Mouse (Mus musculus): ENCODE results near the gene Ccdc88c. TPM values are rescaled to one million over a fixed set of nuclear protein-coding genes. Genes with fewer than 3 reads are reported as not detected.
A peak's percentile ranks its signal among the peaks of the same experiment; 100 is the strongest.

The Ccdc88c gene
- total RNA-seq, 2 experiments from 2014 or later: 96.4 to 234 TPM

DNA sequence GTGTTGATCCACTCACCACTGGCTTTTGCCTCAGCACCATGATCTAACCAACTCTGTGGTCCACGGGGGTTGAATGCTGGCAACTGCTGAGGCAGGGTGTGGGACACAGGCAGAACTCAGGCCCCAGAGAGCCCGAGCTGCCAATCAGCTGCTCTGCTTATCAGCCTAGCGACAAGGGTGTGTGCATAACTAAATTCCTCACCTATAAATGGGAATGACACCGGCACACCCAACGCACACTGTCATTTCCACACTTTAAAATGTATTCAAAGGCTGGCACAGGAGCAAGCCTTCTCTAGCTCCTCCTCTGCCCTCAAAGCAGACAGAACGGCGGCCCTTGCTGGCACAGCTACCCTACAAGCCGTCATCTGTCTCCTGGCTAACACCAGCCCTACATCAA is 46.6 kb downstream of the Ccdc88c start:
- no peak for ATAC-seq (replicated peaks; ENCODE audit: low FRiP score, poor library complexity, severe bottlenecking)

GRCm38 (mm10) chr12:100980551-100981008 is 48.3 kb downstream of the Ccdc88c start:
- ATAC-seq (replicated peaks; ENCODE audit: low FRiP score, poor library complexity, severe bottlenecking): no peak

DNA sequence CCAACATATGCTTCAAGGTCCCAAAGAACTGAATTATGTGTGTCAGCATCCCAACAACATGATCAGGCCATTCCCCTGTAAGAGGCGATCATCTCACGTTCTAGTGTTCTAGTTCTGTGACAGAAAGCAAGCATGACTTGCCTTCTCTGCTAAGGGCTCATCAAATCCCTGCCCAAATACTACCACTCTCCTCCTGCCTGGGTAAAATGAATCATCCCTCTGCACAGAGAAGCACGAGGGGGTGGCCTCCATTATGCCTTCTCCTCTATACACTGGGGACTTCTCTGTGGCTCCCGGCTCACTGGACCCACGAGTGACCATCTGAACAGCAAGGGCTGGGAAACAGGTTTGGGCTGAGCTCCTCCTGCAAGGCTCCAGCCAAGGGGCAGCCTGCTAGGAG is 49.2 kb downstream of the Ccdc88c start:
- ATAC-seq (replicated peaks; ENCODE audit: low FRiP score, poor library complexity, severe bottlenecking): no peak

GRCm38 (mm10) chr12:100977958-100978725 is 50.7 kb downstream of the Ccdc88c start:
- no peak for ATAC-seq (replicated peaks; ENCODE audit: low FRiP score, poor library complexity, severe bottlenecking)

GRCm38 (mm10) chr12:100977551-100977950 is 51.3 kb downstream of the Ccdc88c start:
- ATAC-seq (replicated peaks; ENCODE audit: low FRiP score, poor library complexity, severe bottlenecking): no peak

DNA sequence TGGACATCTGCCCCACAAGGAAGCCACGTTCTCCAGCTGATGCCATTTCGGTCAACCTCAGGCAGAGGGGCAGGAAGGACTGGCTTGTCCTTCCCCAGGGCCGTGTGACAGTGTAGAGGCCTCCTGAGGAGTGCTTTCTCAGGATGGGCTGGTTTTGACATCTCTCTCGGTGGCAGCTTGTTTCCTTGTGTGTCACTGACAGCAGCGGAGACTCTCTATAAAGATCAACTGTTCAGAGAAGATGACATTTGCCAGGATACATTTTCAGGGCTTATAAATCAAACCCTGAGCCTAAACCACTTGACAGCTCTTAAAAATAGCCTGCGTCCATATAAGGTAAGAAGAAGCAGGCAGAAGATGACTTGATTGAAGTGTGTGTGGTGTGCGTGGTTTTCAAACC is 59.0 kb downstream of the Ccdc88c start:
- ATAC-seq (replicated peaks; ENCODE audit: low FRiP score, poor library complexity, severe bottlenecking): no peak

GRCm38 (mm10) chr12:100967383-100967782 is 61.5 kb downstream of the Ccdc88c start:
- no peak for ATAC-seq (replicated peaks; ENCODE audit: low FRiP score, poor library complexity, severe bottlenecking)

DNA sequence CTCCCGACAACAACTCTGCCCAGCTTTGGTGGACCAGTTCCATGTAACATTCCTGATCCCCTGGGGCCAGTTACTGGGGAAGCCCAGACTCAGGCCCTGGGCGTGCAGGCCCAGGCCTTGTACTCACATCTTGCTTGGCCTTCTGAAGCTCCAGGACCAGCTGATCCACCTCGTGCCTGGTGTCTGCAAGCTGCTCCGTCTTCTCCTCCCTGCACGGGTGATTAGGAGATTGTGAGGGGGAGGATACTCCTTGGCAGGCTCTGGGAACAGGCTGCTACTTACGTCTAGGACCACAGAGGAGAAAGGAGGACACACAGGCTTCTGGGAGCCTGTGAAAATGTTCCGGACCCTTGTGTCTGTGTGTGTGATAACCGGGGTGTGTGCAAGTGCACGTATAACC is 62.6 kb downstream of the Ccdc88c start:
- no peak for ATAC-seq (replicated peaks; ENCODE audit: low FRiP score, poor library complexity, severe bottlenecking)

- ATAC-seq (replicated peaks; ENCODE audit: low FRiP score, poor library complexity, severe bottlenecking): no peak
Measured at GRCm38 (mm10) chr12:100965298-100965697, 63.6 kb downstream of the Ccdc88c start.

DNA sequence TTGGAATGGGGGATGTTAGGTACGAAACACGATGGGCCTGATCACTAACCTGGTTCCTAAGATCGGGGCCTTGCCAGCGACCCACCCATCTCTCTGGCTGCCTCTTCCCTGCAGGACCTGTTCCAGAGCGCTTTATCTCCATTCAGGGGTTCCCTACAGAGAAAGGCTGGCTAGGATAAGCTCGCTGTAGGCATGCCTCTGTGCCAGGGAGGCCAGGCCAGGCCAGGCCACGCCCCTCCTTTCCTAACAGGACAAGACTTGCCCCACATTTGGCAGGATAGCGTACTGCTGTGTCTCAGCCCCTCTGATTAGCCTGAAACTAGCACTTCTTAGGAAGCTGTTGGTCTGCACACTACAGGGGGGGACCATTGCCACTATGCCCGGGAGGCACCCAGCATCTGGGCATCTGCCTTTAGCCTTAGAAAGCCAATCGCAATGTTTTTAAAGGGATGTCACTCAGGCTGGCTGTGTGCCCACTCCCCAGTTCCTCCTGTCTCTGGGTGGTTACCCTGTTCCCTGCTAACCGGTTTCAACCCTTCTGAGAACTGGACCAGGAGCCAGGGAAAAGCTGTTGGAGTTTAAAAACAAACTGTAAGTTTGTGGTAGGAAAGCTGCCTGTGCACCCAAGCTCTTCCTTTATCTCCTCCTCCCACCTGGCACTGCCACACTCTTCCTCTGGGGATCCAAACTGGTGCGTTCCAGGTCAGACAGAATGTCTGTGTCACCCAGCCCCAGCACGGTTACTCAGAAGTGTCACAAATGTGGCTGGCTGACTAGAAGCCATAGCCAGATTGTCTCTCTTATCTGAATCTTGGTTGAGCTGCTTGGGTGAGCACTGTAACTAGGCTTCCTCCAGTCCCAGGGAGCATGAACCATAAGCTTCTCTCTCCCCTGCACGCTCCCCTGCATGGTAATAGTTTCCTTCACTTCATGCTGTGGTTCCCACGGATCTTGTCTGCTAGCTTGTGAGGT is 69.9 kb downstream of the Ccdc88c start:
- ATAC-seq (replicated peaks; ENCODE audit: low FRiP score, poor library complexity, severe bottlenecking): peak; percentile 65

GRCm38 (mm10) chr12:100958006-100958405 is 70.8 kb downstream of the Ccdc88c start:
- peak; percentile 53 for ATAC-seq (replicated peaks; ENCODE audit: low FRiP score, poor library complexity, severe bottlenecking)

DNA sequence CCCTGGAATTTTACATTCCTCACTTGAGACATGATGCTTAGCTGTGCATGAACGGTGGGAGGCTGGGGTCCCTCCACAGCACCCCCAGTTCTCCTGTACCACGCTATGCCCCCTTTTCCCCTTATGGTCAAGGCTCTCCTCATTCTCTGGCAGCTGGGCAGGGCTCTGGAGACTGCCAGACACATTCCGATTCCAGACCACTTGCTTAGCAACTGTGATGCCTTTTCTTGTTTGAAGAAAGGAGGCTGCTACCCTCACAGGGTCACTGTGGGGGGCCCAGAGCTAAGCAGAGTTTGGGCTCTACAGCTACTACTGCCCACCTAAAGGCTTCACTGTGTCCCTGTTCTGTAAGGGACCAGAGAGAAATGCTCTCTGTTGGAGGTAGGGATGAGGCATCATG is 71.6 kb downstream of the Ccdc88c start:
- ATAC-seq (replicated peaks; ENCODE audit: low FRiP score, poor library complexity, severe bottlenecking): no peak

- no peak for ATAC-seq (replicated peaks; ENCODE audit: low FRiP score, poor library complexity, severe bottlenecking)
Measured at GRCm38 (mm10) chr12:100956825-100957224, 72.0 kb downstream of the Ccdc88c start.

DNA sequence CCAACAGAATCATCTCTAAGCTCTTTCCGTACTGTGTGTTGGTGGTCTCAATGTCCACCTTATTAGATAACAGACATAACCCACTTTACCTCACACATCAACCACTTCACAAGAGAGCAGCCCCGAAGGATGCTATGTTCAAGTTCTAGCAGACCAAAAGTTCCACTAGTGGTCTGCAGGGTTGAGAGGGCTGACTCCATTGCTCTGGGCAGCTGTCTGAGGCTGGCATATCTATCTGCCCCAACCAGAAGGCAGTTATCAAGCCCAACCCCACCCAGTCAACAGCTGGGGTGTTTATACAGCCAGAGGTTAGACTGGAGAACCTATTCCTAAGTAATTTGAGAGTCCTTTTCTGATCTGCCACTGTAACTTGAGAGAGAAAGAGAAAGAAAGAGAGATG is 72.8 kb downstream of the Ccdc88c start:
- ATAC-seq (replicated peaks; ENCODE audit: low FRiP score, poor library complexity, severe bottlenecking): peak; percentile 57

DNA sequence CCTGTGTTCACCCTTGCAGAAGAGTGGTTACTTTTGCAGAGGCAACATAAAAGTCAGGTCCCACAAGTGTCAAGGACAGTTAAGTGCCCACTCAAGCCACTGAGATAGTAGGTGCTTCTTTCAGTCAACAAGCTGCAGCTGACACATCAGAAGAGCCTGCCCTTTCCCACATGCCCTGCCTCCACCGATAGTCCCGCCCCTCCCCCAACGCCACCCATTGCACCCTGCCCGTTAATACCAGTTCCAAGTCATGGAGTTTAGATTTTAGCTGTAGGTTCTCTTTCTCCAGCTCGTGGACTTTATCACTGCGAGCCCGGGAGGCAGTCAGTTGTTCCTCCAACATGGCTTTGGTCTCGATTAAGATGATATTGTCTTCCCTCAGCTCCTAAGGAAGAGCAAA is 74.9 kb downstream of the Ccdc88c start:
- 0 out of 2 replicates have a peak, but pooled peaks have one; percentile 12 for ATAC-seq (replicated peaks; ENCODE audit: low FRiP score, poor library complexity, severe bottlenecking)

GRCm38 (mm10) chr12:100952193-100952931 is 76.5 kb downstream of the Ccdc88c start:
- ATAC-seq (replicated peaks; ENCODE audit: low FRiP score, poor library complexity, severe bottlenecking): peak; percentile 47

GRCm38 (mm10) chr12:100949146-100949545 is 79.7 kb downstream of the Ccdc88c start:
- ATAC-seq (replicated peaks; ENCODE audit: low FRiP score, poor library complexity, severe bottlenecking): no peak

DNA sequence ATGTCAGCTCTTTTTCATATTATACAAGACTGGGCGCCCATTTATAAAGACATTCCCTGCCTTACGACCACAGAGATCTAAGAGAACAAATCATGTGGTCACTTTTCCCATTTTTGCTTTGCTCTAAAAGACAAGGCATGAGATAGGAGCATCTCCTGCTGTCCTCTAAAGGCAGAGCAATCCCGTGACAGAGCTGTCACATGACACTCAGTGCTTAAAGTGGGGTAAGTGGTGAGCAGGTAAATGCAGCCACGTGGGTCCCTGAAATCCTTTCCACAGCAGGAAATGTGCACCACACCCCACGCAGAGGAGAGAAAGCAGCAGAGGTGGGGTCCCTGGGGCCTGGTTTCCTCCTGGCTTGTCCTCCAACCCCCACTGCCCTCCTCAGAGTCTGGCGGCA is 80.8 kb downstream of the Ccdc88c start:
- ATAC-seq (replicated peaks; ENCODE audit: low FRiP score, poor library complexity, severe bottlenecking): no peak

DNA sequence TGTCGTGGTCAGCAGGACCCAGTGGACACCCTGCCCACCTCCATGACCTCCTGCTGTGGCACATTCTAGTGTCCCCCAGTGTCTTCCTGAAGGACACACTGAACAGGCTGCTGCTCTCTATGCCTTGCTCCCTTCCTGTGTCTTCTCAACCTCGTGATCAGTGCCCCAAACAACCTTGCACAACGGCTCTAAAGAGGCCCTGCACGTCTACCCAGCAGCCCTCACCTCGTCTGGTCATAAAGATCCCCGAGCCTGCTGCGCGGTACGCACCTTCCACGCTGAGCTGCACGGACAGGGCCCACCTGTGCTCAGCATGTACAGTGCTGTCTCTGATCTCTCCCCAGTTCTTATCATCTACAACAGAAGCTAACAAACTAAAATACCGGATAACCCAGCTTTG is 82.9 kb downstream of the Ccdc88c start:
- ATAC-seq (replicated peaks; ENCODE audit: low FRiP score, poor library complexity, severe bottlenecking): no peak

DNA sequence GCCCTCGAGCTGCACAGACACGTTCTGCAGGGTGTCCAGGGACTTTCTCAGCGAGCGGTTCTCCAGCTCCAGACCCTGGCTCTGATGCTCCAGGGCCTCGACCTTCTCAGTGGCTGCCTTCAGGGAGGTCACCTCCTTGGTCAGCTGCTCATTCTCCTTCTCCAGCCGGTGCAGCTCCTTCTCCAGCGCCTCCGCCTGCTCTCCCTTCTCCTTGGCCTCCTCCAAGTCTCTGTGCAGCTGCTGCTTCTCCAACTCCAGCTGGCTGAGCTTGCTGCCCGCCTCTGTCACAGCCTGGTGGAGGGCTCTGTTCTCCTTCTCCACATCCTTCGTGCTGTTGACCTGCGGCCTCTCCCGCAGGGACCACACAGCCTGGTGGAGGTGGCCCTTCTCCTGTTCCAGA is 83.4 kb downstream of the Ccdc88c start:
- ATAC-seq (replicated peaks; ENCODE audit: low FRiP score, poor library complexity, severe bottlenecking): no peak
